Mouse (Mus musculus) liver, embryonic 14.5 days (tissue): ENCODE results near the gene Gtf2i.

ENCODE experiments used
- CTCF ChIP-seq: IDR thresholded peaks from 2 replicates; pipeline ENCODE4 v1.5.1; 2016; ENCODE audit warnings: antibody characterized with exemption, low read depth, control low read depth
- EP300 ChIP-seq: IDR thresholded peaks from 2 replicates; pipeline ENCODE4 v1.6.1; 2016; ENCODE audit warnings: antibody characterized with exemption, low read depth

DNA sequence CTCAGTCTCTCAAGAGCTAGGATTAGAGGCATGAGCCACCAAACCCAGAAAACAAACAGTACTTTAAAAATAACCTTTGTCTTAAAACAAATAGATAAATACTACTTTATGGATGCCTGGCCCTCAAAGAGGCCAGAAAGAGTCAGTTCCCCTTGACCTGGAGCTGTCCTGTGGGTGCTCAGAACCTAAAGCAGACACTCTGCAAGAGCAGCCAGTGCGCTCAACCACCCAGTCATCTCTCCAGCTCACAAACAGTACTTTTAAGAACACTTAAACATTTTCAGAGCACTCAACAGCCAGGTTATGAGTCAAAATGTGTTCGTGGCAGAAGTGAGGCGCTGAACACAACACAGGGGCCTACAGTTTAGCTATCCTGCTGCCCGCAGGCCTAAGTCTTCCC is 63.5 kb downstream of the Gtf2i start:
- TF ChIP-seq CTCF (no peak), EP300 (no peak)
